Mouse (Mus musculus) CH12.LX (cell line): ENCODE measurements around the gene Ggact.

Experiments used
- BHLHE40 ChIP-seq: IDR thresholded peaks from 2 replicates; pipeline ENCODE4 v1.6.1; 2011; ENCODE audit warnings: mild to moderate bottlenecking, low read depth, low read length, improper control_type of control experiment
- CTCF ChIP-seq, 2 experiments: IDR thresholded peaks in 1 of 2; conservative IDR thresholded peaks in 1 of 2; 2 replicates each; pipeline ENCODE4 v1.5.1; 2011 to 2012; ENCODE audit warnings: low read depth in 2 of 2, low read length in 2 of 2, improper control_type of control experiment in 1 of 2, inconsistent platforms in 1 of 2, mild to moderate bottlenecking in 1 of 2, moderate library complexity in 1 of 2
- EP300 ChIP-seq: IDR thresholded peaks from 2 replicates; pipeline ENCODE4 v1.6.1; 2011; ENCODE audit warnings: low read length, improper control_type of control experiment
- JUN ChIP-seq: IDR thresholded peaks from 2 replicates; pipeline ENCODE4 v1.6.1; 2011; ENCODE audit warnings: low read depth, mild to moderate bottlenecking, low read length, improper control_type of control experiment, moderate library complexity; ENCODE audit not compliant: insufficient read depth
- MXI1 ChIP-seq: IDR thresholded peaks from 2 replicates; pipeline ENCODE4 v1.6.1; 2011; ENCODE audit warnings: mild to moderate bottlenecking, low read depth, low read length, improper control_type of control experiment
- USF2 ChIP-seq: conservative IDR thresholded peaks from 2 replicates; pipeline ENCODE4 v1.6.1; 2011; ENCODE audit warnings: low read depth, low read length, improper control_type of control experiment
- ZNF384 ChIP-seq: IDR thresholded peaks from 2 replicates; pipeline ENCODE4 v1.6.1; 2012; ENCODE audit warnings: low read depth, low read length, improper control_type of control experiment, inconsistent platforms

DNA sequence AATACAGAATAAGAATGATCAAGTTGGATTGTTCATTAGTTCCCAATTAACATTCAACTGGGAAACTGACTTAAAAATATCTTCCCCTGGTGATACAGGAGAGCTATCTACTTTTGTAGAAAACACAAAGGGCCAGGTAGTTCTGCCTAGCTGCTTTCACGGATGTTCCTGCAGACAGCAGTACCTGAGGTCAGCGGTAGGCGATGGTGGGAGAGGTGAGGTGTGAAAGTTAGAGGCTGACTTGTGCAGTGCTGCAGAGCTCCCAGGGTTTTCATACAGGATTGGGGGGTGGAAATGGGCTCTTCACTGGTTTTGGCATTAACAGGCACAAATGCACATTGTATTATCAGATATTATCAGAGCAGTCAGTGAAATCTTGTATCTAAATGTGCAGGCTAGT lies 35.8 kb downstream of the Ggact start:
- TF ChIP-seq EP300: no peak
- TF ChIP-seq BHLHE40: no peak
- no peak for TF ChIP-seq ZNF384
- no peak for TF ChIP-seq CTCF (conservative IDR thresholded peaks at IDR 0.05 in 1 of 2, IDR thresholded peaks at IDR 0.05 in 1 of 2; ENCODE audit: low read depth in 2 of 2, low read length in 2 of 2)
- no peak for TF ChIP-seq USF2
- no peak for TF ChIP-seq JUN
- TF ChIP-seq MXI1: no peak
